Mouse (Mus musculus): ENCODE data around the gene Ess2. TPM values are rescaled to one million over a fixed set of nuclear protein-coding genes. Genes with fewer than 3 reads are reported as not detected.

The Ess2 gene
- polyA plus RNA-seq, 1 experiment from 2014 or later = 29.4 TPM

GRCm38 (mm10) chr16:17898462-17898861 lies 12.7 kb downstream of the Ess2 start, which contains the start of the genes Dgcr2 and Tssk2:
Dgcr2 (minus strand) TSS chr16:17898562.
Tssk2 (plus strand) TSS chr16:17898637.
- H3K27me3 ChIP-seq (replicated peaks; ENCODE audit: control insufficient read depth, insufficient read depth, low read length) = no peaks in the 10 kb centered on the region
- WGBS = 90% methylated on average over 14 of the region's 14 CpGs
- peaks cover 41% of the 10 kb centered on the region for H3K36me3 ChIP-seq (ENCODE audit: control insufficient read depth, insufficient read depth, low read length)
- H3K4me2 ChIP-seq (ENCODE audit: low read length) = no peak within 1 kb of the TSS
- H3K4me1 ChIP-seq (replicated peaks; ENCODE audit: control insufficient read depth, insufficient read depth, low read length) = no peaks in the 10 kb centered on the region
- no peak within 1 kb of the TSS for H3K27ac ChIP-seq (ENCODE audit: low read depth)
- H3K9ac ChIP-seq (ENCODE audit: low read length) = no peak within 1 kb of the TSS
- DNase-seq (ENCODE audit: low spot score) = no peak
- no peak within 1 kb of the TSS for H3K4me3 ChIP-seq (ENCODE audit: low read depth, low read length)
- H3K9me3 ChIP-seq (ENCODE audit: control insufficient read depth, low read length) = no peaks in the 10 kb centered on the region
- ATAC-seq (replicated peaks; ENCODE audit: low FRiP score, low TSS enrichment, low read depth) = no peak

- no peak overlapping the region for H3K9ac ChIP-seq (ENCODE audit: low read length)
- H3K9me3 ChIP-seq (ENCODE audit: control insufficient read depth, low read length) = no peaks in the 10 kb centered on the region
- no peak overlapping the region for H3K4me3 ChIP-seq (ENCODE audit: low read depth, low read length)
- H3K4me2 ChIP-seq (ENCODE audit: low read length) = no peak overlapping the region
- DNase-seq (ENCODE audit: low spot score) (no peak), ATAC-seq (replicated peaks; ENCODE audit: low FRiP score, low TSS enrichment, low read depth) (no peak)
- no peak overlapping the region for H3K27ac ChIP-seq (ENCODE audit: low read depth)
- peaks cover 18% of the 10 kb centered on the region for H3K36me3 ChIP-seq (ENCODE audit: control insufficient read depth, insufficient read depth, low read length)
- H3K27me3 ChIP-seq (replicated peaks; ENCODE audit: control insufficient read depth, insufficient read depth, low read length) = no peaks in the 10 kb centered on the region
- peaks cover 9% of the 10 kb centered on the region for H3K4me1 ChIP-seq (replicated peaks; ENCODE audit: control insufficient read depth, insufficient read depth, low read length)
These were observed 15.1 kb downstream of the Ess2 start for GRCm38 (mm10) chr16:17896091-17896490.

- Histone ChIP-seq H3K4me2 (ENCODE audit: low read length) (no peak within 1 kb of the TSS), H3K4me3 (ENCODE audit: low read depth, low read length) (no peak within 1 kb of the TSS), H3K4me1 (replicated peaks; ENCODE audit: control insufficient read depth, insufficient read depth, low read length) (peaks cover 19% of the 10 kb centered on the region), H3K36me3 (ENCODE audit: control insufficient read depth, insufficient read depth, low read length) (no peaks in the 10 kb centered on the region; the same call in 1 of the 2 replicates), H3K9me3 (ENCODE audit: control insufficient read depth, low read length) (no peaks in the 10 kb centered on the region), H3K27me3 (replicated peaks; ENCODE audit: control insufficient read depth, insufficient read depth, low read length) (no peaks in the 10 kb centered on the region), H3K9ac (ENCODE audit: low read length) (no peak within 1 kb of the TSS), H3K27ac (ENCODE audit: low read depth) (no peak within 1 kb of the TSS)
- ATAC-seq (replicated peaks; ENCODE audit: low FRiP score, low TSS enrichment, low read depth) (no peak), DNase-seq (ENCODE audit: low spot score) (no peak)
- WGBS = 82% methylated on average over 2 of the region's 2 CpGs
These were observed 17.2 kb downstream of the Ess2 start, which contains the start of gene Tssk1 for GRCm38 (mm10) chr16:17893923-17894322. Tssk1 (plus strand) TSS chr16:17894223.

GRCm38 (mm10) chr16:17892606-17893005 lies 18.5 kb downstream of the Ess2 start:
- 45% methylated on average over 3 of the region's 3 CpGs for WGBS
- no peak for ATAC-seq (replicated peaks; ENCODE audit: low FRiP score, low TSS enrichment, low read depth)
- Histone ChIP-seq H3K36me3 (ENCODE audit: control insufficient read depth, insufficient read depth, low read length) (no peaks in the 10 kb centered on the region), H3K27me3 (replicated peaks; ENCODE audit: control insufficient read depth, insufficient read depth, low read length) (no peaks in the 10 kb centered on the region), H3K4me2 (ENCODE audit: low read length) (no peak overlapping the region), H3K27ac (ENCODE audit: low read depth) (no peak overlapping the region), H3K4me1 (replicated peaks; ENCODE audit: control insufficient read depth, insufficient read depth, low read length) (peaks cover 19% of the 10 kb centered on the region), H3K9ac (ENCODE audit: low read length) (no peak overlapping the region), H3K9me3 (ENCODE audit: control insufficient read depth, low read length) (no peaks in the 10 kb centered on the region), H3K4me3 (ENCODE audit: low read depth, low read length) (no peak overlapping the region; the same call in 1 of the 2 replicates)
- DNase-seq (ENCODE audit: low spot score) = no peak

GRCm38 (mm10) chr16:17891567-17891959 lies 19.6 kb downstream of the Ess2 start, which contains the start of gene Gm20518:
Gm20518 (minus strand) TSS chr16:17891671.
- WGBS = 2% methylated on average over 29 of the region's 38 CpGs
- H3K4me3 ChIP-seq (ENCODE audit: low read depth, low read length) = peak within 1 kb of the TSS; percentile 92
- H3K9me3 ChIP-seq (ENCODE audit: control insufficient read depth, low read length) = no peaks in the 10 kb centered on the region
- H3K27ac ChIP-seq (ENCODE audit: low read depth) = peak within 1 kb of the TSS; percentile 91
- peak within 1 kb of the TSS; percentile 93 for H3K9ac ChIP-seq (ENCODE audit: low read length)
- ATAC-seq (replicated peaks; ENCODE audit: low FRiP score, low TSS enrichment, low read depth) (peak; percentile 98), DNase-seq (ENCODE audit: low spot score) (peak; percentile 99)
- H3K4me1 ChIP-seq (replicated peaks; ENCODE audit: control insufficient read depth, insufficient read depth, low read length) = peaks cover 19% of the 10 kb centered on the region
- H3K4me2 ChIP-seq (ENCODE audit: low read length) = peak within 1 kb of the TSS; percentile 58
- H3K27me3 ChIP-seq (replicated peaks; ENCODE audit: control insufficient read depth, insufficient read depth, low read length) = no peaks in the 10 kb centered on the region
- H3K36me3 ChIP-seq (ENCODE audit: control insufficient read depth, insufficient read depth, low read length) = no peaks in the 10 kb centered on the region

- under 1% methylated on average over 39 of the region's 44 CpGs for WGBS
- ATAC-seq (replicated peaks; ENCODE audit: low FRiP score, low TSS enrichment, low read depth) (peak; percentile 76), DNase-seq (ENCODE audit: low spot score) (peak; percentile 85)
These were observed 20.1 kb downstream of the Ess2 start for GRCm38 (mm10) chr16:17890917-17891566.

GRCm38 (mm10) chr16:17890342-17890727 lies 20.8 kb downstream of the Ess2 start:
- Histone ChIP-seq H3K27me3 (replicated peaks; ENCODE audit: control insufficient read depth, insufficient read depth, low read length) (no peaks in the 10 kb centered on the region), H3K4me3 (ENCODE audit: low read depth, low read length) (peak overlapping the region; percentile 92), H3K4me1 (replicated peaks; ENCODE audit: control insufficient read depth, insufficient read depth, low read length) (peaks cover 19% of the 10 kb centered on the region), H3K36me3 (ENCODE audit: control insufficient read depth, insufficient read depth, low read length) (0 out of 2 replicates have a peak, but pooled peaks cover 7% of the 10 kb centered on the region), H3K27ac (ENCODE audit: low read depth) (no peak overlapping the region), H3K9ac (ENCODE audit: low read length) (peak overlapping the region; percentile 93), H3K4me2 (ENCODE audit: low read length) (peak overlapping the region; percentile 58), H3K9me3 (ENCODE audit: control insufficient read depth, low read length) (no peaks in the 10 kb centered on the region)
- no peak for DNase-seq (ENCODE audit: low spot score)
- WGBS = 51% methylated on average over 2 of the region's 2 CpGs
- no peak for ATAC-seq (replicated peaks; ENCODE audit: low FRiP score, low TSS enrichment, low read depth)

More at GRCm38 (mm10) chr16:17890917-17891566, 20.1 kb downstream of the Ess2 start:
- Histone ChIP-seq H3K27me3 (replicated peaks; ENCODE audit: control insufficient read depth, insufficient read depth, low read length) (no peaks in the 10 kb centered on the region), H3K36me3 (ENCODE audit: control insufficient read depth, insufficient read depth, low read length) (0 out of 2 replicates have a peak, but pooled peaks cover under 1% of the 10 kb centered on the region), H3K4me3 (ENCODE audit: low read depth, low read length) (peak overlapping the region; percentile 92), H3K9ac (ENCODE audit: low read length) (peak overlapping the region; percentile 93), H3K27ac (ENCODE audit: low read depth) (peak overlapping the region; percentile 91), H3K4me2 (ENCODE audit: low read length) (peak overlapping the region; percentile 58), H3K4me1 (replicated peaks; ENCODE audit: control insufficient read depth, insufficient read depth, low read length) (peaks cover 19% of the 10 kb centered on the region), H3K9me3 (ENCODE audit: control insufficient read depth, low read length) (no peaks in the 10 kb centered on the region)

GRCm38 (mm10) chr16:17889689-17890341 lies 21.3 kb downstream of the Ess2 start:
- Histone ChIP-seq H3K27ac (ENCODE audit: low read depth) (no peak overlapping the region), H3K9ac (ENCODE audit: low read length) (peak overlapping the region; percentile 93; the same call in 1 of the 2 replicates), H3K27me3 (replicated peaks; ENCODE audit: control insufficient read depth, insufficient read depth, low read length) (no peaks in the 10 kb centered on the region), H3K4me2 (ENCODE audit: low read length) (peak overlapping the region; percentile 58), H3K9me3 (ENCODE audit: control insufficient read depth, low read length) (no peaks in the 10 kb centered on the region), H3K36me3 (ENCODE audit: control insufficient read depth, insufficient read depth, low read length) (0 out of 2 replicates have a peak, but pooled peaks cover 7% of the 10 kb centered on the region), H3K4me1 (replicated peaks; ENCODE audit: control insufficient read depth, insufficient read depth, low read length) (peaks cover 19% of the 10 kb centered on the region), H3K4me3 (ENCODE audit: low read depth, low read length) (peak overlapping the region; percentile 92; the same call in 1 of the 2 replicates)
- 88% methylated on average over 6 of the region's 6 CpGs for WGBS
- DNase-seq (ENCODE audit: low spot score) = no peak
- ATAC-seq (replicated peaks; ENCODE audit: low FRiP score, low TSS enrichment, low read depth) = no peak
